Mouse (Mus musculus) limb, embryonic 13.5 days (tissue): ENCODE data around the gene Nicn1. TPM values are rescaled to one million over a fixed set of nuclear protein-coding genes. Genes with fewer than 3 reads are reported as not detected.

Experiments
- ATAC-seq: fragments of 200-750 bp; cut with Nextera tagmentation; 2 replicates; pipeline ENCODE4 v1.8.0; 2017; ENCODE audit warnings: low read depth, moderate number of reproducible peaks, moderate TSS enrichment; ENCODE audit not compliant: low FRiP score
- H3K27ac ChIP-seq: fragments of 300-500 bp; sonication (generic); 2 replicates; pipeline ENCODE4 v1.5.1; 2015; ENCODE audit warnings: inconsistent platforms, mild to moderate bottlenecking, moderate library complexity
- H3K27me3 ChIP-seq: fragments of 300-500 bp; sonication (generic); 2 replicates; pipeline ENCODE4 v1.6.1; 2015; ENCODE audit warnings: mild to moderate bottlenecking, inconsistent platforms
- H3K36me3 ChIP-seq: fragments of 300-500 bp; sonication (generic); 2 replicates; pipeline ENCODE4 v1.6.1; 2015; ENCODE audit warnings: inconsistent platforms, mild to moderate bottlenecking, moderate library complexity
- H3K4me1 ChIP-seq: fragments of 300-500 bp; sonication (generic); 2 replicates; pipeline ENCODE4 v1.6.1; 2015; ENCODE audit warnings: inconsistent platforms
- H3K4me2 ChIP-seq: fragments of 300-500 bp; sonication (generic); replicated peaks from 2 replicates; pipeline ENCODE4 v1.6.1; 2015; ENCODE audit warnings: inconsistent platforms, mild to moderate bottlenecking, moderate library complexity
- H3K4me3 ChIP-seq: fragments of 300-500 bp; sonication (generic); 2 replicates; pipeline ENCODE4 v1.5.1; 2015; ENCODE audit warnings: moderate library complexity, mild to moderate bottlenecking, inconsistent platforms
- H3K9ac ChIP-seq: fragments of 300-500 bp; sonication (generic); 2 replicates; pipeline ENCODE4 v1.6.1; 2015; ENCODE audit warnings: mild to moderate bottlenecking, inconsistent platforms
- H3K9me3 ChIP-seq: fragments of 300-500 bp; sonication (generic); 2 replicates; pipeline ENCODE4 v1.6.1; 2016; ENCODE audit warnings: inconsistent platforms
- WGBS: fragments of 180-500 bp; shearing (Covaris S2); methylation state at CpG from one replicate; pipeline ENCODE4 v1.1.7; 2015; 5-methylcytosine and 5-hydroxymethylcytosine counted together
- polyA plus RNA-seq: library from polyadenylated mRNA; unstranded; fragments of >200 nt; fragmentation: Nextera tagmentation; extraction: Ambion mirVana; gene quantifications from 2 replicates; pipeline ENCODE4 v1.2.1, GENCODE M21; 2015

Gene Nicn1
- polyA plus RNA-seq, 1 experiment from 2014 or later, result 54.0 TPM

- peak overlapping the region; percentile 86 for H3K4me2 ChIP-seq
- H3K9ac ChIP-seq, result peak overlapping the region; percentile 93
- H3K36me3 ChIP-seq, result peaks cover 12% of the 10 kb centered on the region
- 61% methylated on average over 10 of the region's 10 CpGs for WGBS
- ATAC-seq, result no peak
- H3K4me3 ChIP-seq, result peak overlapping the region; percentile 80
- H3K4me1 ChIP-seq, result peaks cover 27% of the 10 kb centered on the region
- H3K27ac ChIP-seq, result peak overlapping the region; percentile 94; the same call in 1 of the 2 replicates
- H3K27me3 ChIP-seq, result no peaks in the 10 kb centered on the region
- H3K9me3 ChIP-seq, result no peaks in the 10 kb centered on the region
Measured at GRCm38 (mm10) chr9:108340258-108341138, 50.3 kb downstream of the Nicn1 start.

GRCm38 (mm10) chr9:108341139-108341475, 50.9 kb downstream of the Nicn1 start:
- H3K36me3 ChIP-seq, result peaks cover 6% of the 10 kb centered on the region
- H3K9ac ChIP-seq, result peak overlapping the region; percentile 93; the same call in 1 of the 2 replicates
- peaks cover 27% of the 10 kb centered on the region for H3K4me1 ChIP-seq
- H3K9me3 ChIP-seq, result no peaks in the 10 kb centered on the region
- WGBS, result 86% methylated on average over 5 of the region's 5 CpGs
- H3K4me3 ChIP-seq, result peak overlapping the region; percentile 8; the same call in 1 of the 2 replicates
- H3K27me3 ChIP-seq, result no peaks in the 10 kb centered on the region
- ATAC-seq, result no peak
- H3K27ac ChIP-seq, result no peak overlapping the region
- peak overlapping the region; percentile 86 for H3K4me2 ChIP-seq

GRCm38 (mm10) chr9:108341801-108342200, 51.6 kb downstream of the Nicn1 start:
- peaks cover 27% of the 10 kb centered on the region for H3K4me1 ChIP-seq
- ATAC-seq, result no peak
- H3K9me3 ChIP-seq, result no peaks in the 10 kb centered on the region
- no peaks in the 10 kb centered on the region for H3K27me3 ChIP-seq
- no peak overlapping the region for H3K27ac ChIP-seq
- H3K4me2 ChIP-seq, result no peak overlapping the region; the same call in 1 of the 2 replicates
- H3K36me3 ChIP-seq, result peaks cover 4% of the 10 kb centered on the region
- no peak overlapping the region for H3K9ac ChIP-seq
- no peak overlapping the region for H3K4me3 ChIP-seq

GRCm38 (mm10) chr9:108342301-108342831, 52.1 kb downstream of the Nicn1 start:
- H3K4me1 ChIP-seq, result peaks cover 27% of the 10 kb centered on the region
- no peak overlapping the region for H3K27ac ChIP-seq
- WGBS, result 30% methylated on average over 5 of the region's 5 CpGs
- H3K9me3 ChIP-seq, result no peaks in the 10 kb centered on the region
- no peak overlapping the region for H3K9ac ChIP-seq
- H3K4me2 ChIP-seq, result no peak overlapping the region
- H3K27me3 ChIP-seq, result no peaks in the 10 kb centered on the region
- H3K4me3 ChIP-seq, result no peak overlapping the region
- no peak for ATAC-seq
- peaks cover 4% of the 10 kb centered on the region for H3K36me3 ChIP-seq

- Histone ChIP-seq H3K4me1 (peaks cover 25% of the 10 kb centered on the region), H3K4me2 (no peak overlapping the region), H3K36me3 (no peaks in the 10 kb centered on the region), H3K27ac (no peak overlapping the region), H3K27me3 (no peaks in the 10 kb centered on the region), H3K9ac (no peak overlapping the region), H3K9me3 (no peaks in the 10 kb centered on the region), H3K4me3 (no peak overlapping the region)
- ATAC-seq, result no peak
- WGBS, result 81% methylated on average over 3 of the region's 3 CpGs
Measured at GRCm38 (mm10) chr9:108343331-108343730, 53.1 kb downstream of the Nicn1 start.

GRCm38 (mm10) chr9:108343835-108344234, 53.6 kb downstream of the Nicn1 start:
- no peak for ATAC-seq
- Histone ChIP-seq H3K9ac (no peak overlapping the region), H3K4me2 (no peak overlapping the region), H3K36me3 (no peaks in the 10 kb centered on the region), H3K4me1 (peaks cover 25% of the 10 kb centered on the region), H3K27me3 (no peaks in the 10 kb centered on the region), H3K4me3 (no peak overlapping the region), H3K27ac (no peak overlapping the region), H3K9me3 (no peaks in the 10 kb centered on the region)
- 96% methylated on average over 1 of the region's 1 CpGs for WGBS

GRCm38 (mm10) chr9:108344471-108344870, 54.2 kb downstream of the Nicn1 start:
- no peak overlapping the region for H3K27ac ChIP-seq
- H3K4me3 ChIP-seq, result no peak overlapping the region
- H3K9me3 ChIP-seq, result no peaks in the 10 kb centered on the region
- peaks cover 30% of the 10 kb centered on the region for H3K4me1 ChIP-seq
- 83% methylated on average over 4 of the region's 4 CpGs for WGBS
- H3K36me3 ChIP-seq, result no peaks in the 10 kb centered on the region
- H3K9ac ChIP-seq, result no peak overlapping the region
- ATAC-seq, result no peak
- H3K4me2 ChIP-seq, result no peak overlapping the region
- H3K27me3 ChIP-seq, result no peaks in the 10 kb centered on the region

Other genes with a start within 250 kb of the Nicn1 start
- 34.1 and 36.2 TPM in 2 replicates for gene Gmppb, start 241.2 kb upstream of the Nicn1 start, polyA plus RNA-seq
- 3.1 and 4.4 TPM in 2 replicates for gene Amigo3, start 237.3 kb upstream of the Nicn1 start, polyA plus RNA-seq
- 0.20 and 0.51 TPM in 2 replicates for gene Mst1, start 210.0 kb upstream of the Nicn1 start, polyA plus RNA-seq
- 31.2 and 35.2 TPM in 2 replicates for gene Rnf123, start 207.1 kb upstream of the Nicn1 start, polyA plus RNA-seq
- 42.5 and 47.3 TPM in 2 replicates for gene Apeh, start 195.8 kb upstream of the Nicn1 start, polyA plus RNA-seq
- 0.88 and 0.89 TPM in 2 replicates for gene Bsn, start 100.0 kb upstream of the Nicn1 start, polyA plus RNA-seq
- 56.9 and 63.3 TPM in 2 replicates for gene Dag1, start 26.5 kb upstream of the Nicn1 start, polyA plus RNA-seq
- gene Amt, start 6.4 kb downstream of the Nicn1 start, polyA plus RNA-seq, result 13.5 and 13.7 TPM in 2 replicates
- gene Rhoa, start 15.7 kb downstream of the Nicn1 start, polyA plus RNA-seq, result 426 and 428 TPM in 2 replicates
- gene Tcta, start 15.7 kb downstream of the Nicn1 start, polyA plus RNA-seq, result 30.3 and 35.8 TPM in 2 replicates
- 633 and 719 TPM in 2 replicates for gene Gpx1, start 48.5 kb downstream of the Nicn1 start, polyA plus RNA-seq
- gene Usp4, start 57.4 kb downstream of the Nicn1 start, polyA plus RNA-seq, result 115 and 116 TPM in 2 replicates
- gene 1700102P08Rik, start 102.4 kb downstream of the Nicn1 start, polyA plus RNA-seq, result 0.52 and 0.99 TPM in 2 replicates
- gene Ccdc36, start 138.1 kb downstream of the Nicn1 start, polyA plus RNA-seq, result 1.6 and 2.0 TPM in 2 replicates
- gene BC048562, start 146.1 kb downstream of the Nicn1 start, polyA plus RNA-seq, result not detected in 2 replicates
- 57.7 and 59.7 TPM in 2 replicates for gene Ccdc71, start 170.1 kb downstream of the Nicn1 start, polyA plus RNA-seq
- gene Klhdc8b, start 171.2 kb downstream of the Nicn1 start, polyA plus RNA-seq, result 37.8 and 38.9 TPM in 2 replicates
- 47.1 and 62.6 TPM in 2 replicates for gene Lamb2, start 189.3 kb downstream of the Nicn1 start, polyA plus RNA-seq
- 68.3 and 75.9 TPM in 2 replicates for gene Usp19, start 200.2 kb downstream of the Nicn1 start, polyA plus RNA-seq
- gene Qars, start 217.3 kb downstream of the Nicn1 start, polyA plus RNA-seq, result 108 and 111 TPM in 2 replicates
- 134 and 137 TPM in 2 replicates for gene Qrich1, start 226.4 kb downstream of the Nicn1 start, polyA plus RNA-seq